Mouse (Mus musculus): ENCODE measurements around the gene Mitf.

The Mitf gene

GRCm38 (mm10) chr6:97950033-97950881 is 143.4 kb downstream of the Mitf start:
- no peak for DNase-seq (ENCODE audit: low spot score)

- no peak for DNase-seq (ENCODE audit: low spot score)
Observed at GRCm38 (mm10) chr6:97950882-97951245, 144.0 kb downstream of the Mitf start.

- DNase-seq (ENCODE audit: low spot score) = no peak
Observed at GRCm38 (mm10) chr6:97951711-97952110, 144.9 kb downstream of the Mitf start.

- no peak for DNase-seq (ENCODE audit: low spot score)
Observed at GRCm38 (mm10) chr6:97952845-97953244, 146.0 kb downstream of the Mitf start.

- no peak for DNase-seq (ENCODE audit: low spot score)
Observed at GRCm38 (mm10) chr6:97956121-97956520, 149.3 kb downstream of the Mitf start.

GRCm38 (mm10) chr6:97956636-97957035 is 149.8 kb downstream of the Mitf start:
- no peak for DNase-seq (ENCODE audit: low spot score)

- DNase-seq (ENCODE audit: low spot score) = no peak
Observed at GRCm38 (mm10) chr6:97958276-97958675, 151.4 kb downstream of the Mitf start.

GRCm38 (mm10) chr6:97961776-97962175 is 154.9 kb downstream of the Mitf start:
- no peak for DNase-seq (ENCODE audit: low spot score)

GRCm38 (mm10) chr6:97962311-97962710 is 155.5 kb downstream of the Mitf start:
- no peak for DNase-seq (ENCODE audit: low spot score)

GRCm38 (mm10) chr6:97964750-97965149 is 157.9 kb downstream of the Mitf start:
- no peak for DNase-seq (ENCODE audit: low spot score)

- no peak for DNase-seq (ENCODE audit: low spot score)
Observed at GRCm38 (mm10) chr6:97981668-97982067, 174.8 kb downstream of the Mitf start.

GRCm38 (mm10) chr6:97985658-97986057 is 178.8 kb downstream of the Mitf start:
- no peak for DNase-seq (ENCODE audit: low spot score)

- no peak for DNase-seq (ENCODE audit: low spot score)
Observed at GRCm38 (mm10) chr6:97986417-97986816, 179.6 kb downstream of the Mitf start.

GRCm38 (mm10) chr6:97993507-97993906 is 186.7 kb downstream of the Mitf start:
- DNase-seq (ENCODE audit: low spot score) = no peak

- no peak for DNase-seq (ENCODE audit: low spot score)
Observed at GRCm38 (mm10) chr6:97995606-97996307, 188.9 kb downstream of the Mitf start.

- no peak for DNase-seq (ENCODE audit: low spot score)
Observed at GRCm38 (mm10) chr6:98001551-98001950, 194.7 kb downstream of the Mitf start.

- no peak for DNase-seq (ENCODE audit: low spot score)
Observed at GRCm38 (mm10) chr6:98003114-98003513, 196.3 kb downstream of the Mitf start.

GRCm38 (mm10) chr6:98005566-98005965 is 198.7 kb downstream of the Mitf start:
- no peak for DNase-seq (ENCODE audit: low spot score)

GRCm38 (mm10) chr6:98015066-98015465 is 208.2 kb downstream of the Mitf start:
- DNase-seq (ENCODE audit: low spot score) = no peak

- no peak for DNase-seq (ENCODE audit: low spot score)
Observed at GRCm38 (mm10) chr6:98015819-98016218, 209.0 kb downstream of the Mitf start.

- no peak for DNase-seq (ENCODE audit: low spot score)
Observed at GRCm38 (mm10) chr6:98023876-98024275, 217.0 kb downstream of the Mitf start.

- DNase-seq (ENCODE audit: low spot score) = no peak
Observed at GRCm38 (mm10) chr6:98038513-98038912, 231.7 kb downstream of the Mitf start.

GRCm38 (mm10) chr6:98041795-98042194 is 234.9 kb downstream of the Mitf start:
- no peak for DNase-seq (ENCODE audit: low spot score)

All from ovary, postnatal 36 days (tissue).